Mouse (Mus musculus) mouse trophoblast stem cell (cell line): ENCODE measurements around the gene 2010106E10Rik.

ENCODE experiments used
- in situ Hi-C, 2 experiments: fragments of 300-500 bp; cut with MseI, MboI; formaldehyde crosslinking; loops; 2 replicates in 1 of 2; 3 replicates in 1 of 2; pipeline ENCODE4 v1.15.1; 2025

The 2010106E10Rik gene

DNA sequence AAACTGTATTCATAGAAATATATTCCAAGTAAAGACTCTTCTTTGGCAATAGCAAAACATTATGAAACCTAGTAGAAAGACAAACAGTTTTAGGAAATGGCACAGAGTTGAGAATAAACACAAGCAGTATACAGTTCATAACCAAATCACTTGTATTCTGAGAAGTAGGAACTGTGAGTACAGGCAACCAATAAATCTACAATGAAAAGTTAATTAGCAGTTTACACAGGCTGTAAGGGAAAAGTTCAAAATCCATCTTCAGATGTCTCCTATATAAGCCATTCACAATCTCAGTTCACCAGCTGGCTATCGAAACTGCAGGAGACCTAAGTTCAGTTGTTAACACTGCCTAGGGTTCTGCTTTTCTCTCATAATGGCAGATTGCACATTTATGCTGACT lies at the start of gene 2010106E10Rik:
TSS of gene 2010106E10Rik (plus strand) at position 301 of the 400 bp plus-strand sequence.
- in situ Hi-C loops: no loop called here

DNA sequence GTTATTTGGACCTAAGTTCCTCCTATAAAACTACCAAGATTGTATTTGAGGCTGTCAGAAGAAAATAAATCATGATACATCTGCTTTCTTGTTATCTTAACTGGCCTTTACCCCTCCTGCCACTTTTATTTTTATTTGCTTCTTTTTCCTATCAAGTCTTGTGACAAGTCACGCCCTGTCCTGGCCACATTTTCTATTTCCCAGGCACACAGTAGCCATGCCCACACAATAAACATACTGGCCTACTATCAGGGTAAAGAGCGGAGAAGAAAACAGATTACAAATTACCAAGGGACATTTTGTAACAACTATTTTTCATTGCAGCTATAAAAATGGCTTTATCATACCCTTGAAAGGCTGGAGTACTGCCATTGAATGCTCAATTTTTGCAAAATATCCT lies 10.6 kb downstream of the 2010106E10Rik start:
- in situ Hi-C loops: no loop called here

- in situ Hi-C loops: loop anchor here (10.0 kb wide), 1 partner anchor 380 kb away; no protein-coding TSS in a partner anchor
Measured at GRCm38 (mm10) chrX:112524755-112525154, 29.7 kb downstream of the 2010106E10Rik start.

DNA sequence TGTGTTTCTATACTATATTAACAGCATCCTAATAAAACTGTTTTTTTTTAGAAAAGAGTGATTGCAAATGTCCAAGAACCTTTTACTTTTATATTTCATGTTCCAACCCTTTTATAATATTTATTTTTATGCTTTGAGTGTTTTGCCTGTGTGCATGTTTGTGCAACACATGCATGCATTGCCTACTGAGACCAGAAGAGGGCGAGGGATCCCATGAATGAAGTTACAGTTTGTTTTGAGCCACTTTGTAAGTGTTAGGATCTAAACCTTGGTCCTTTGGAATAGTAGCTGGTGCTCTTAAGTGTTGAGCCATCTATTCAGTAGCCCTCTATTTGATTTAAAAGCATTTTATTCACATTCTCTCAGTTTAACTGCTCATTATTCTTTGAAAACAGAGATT lies 48.0 kb downstream of the 2010106E10Rik start:
- in situ Hi-C loops: no loop called here

DNA sequence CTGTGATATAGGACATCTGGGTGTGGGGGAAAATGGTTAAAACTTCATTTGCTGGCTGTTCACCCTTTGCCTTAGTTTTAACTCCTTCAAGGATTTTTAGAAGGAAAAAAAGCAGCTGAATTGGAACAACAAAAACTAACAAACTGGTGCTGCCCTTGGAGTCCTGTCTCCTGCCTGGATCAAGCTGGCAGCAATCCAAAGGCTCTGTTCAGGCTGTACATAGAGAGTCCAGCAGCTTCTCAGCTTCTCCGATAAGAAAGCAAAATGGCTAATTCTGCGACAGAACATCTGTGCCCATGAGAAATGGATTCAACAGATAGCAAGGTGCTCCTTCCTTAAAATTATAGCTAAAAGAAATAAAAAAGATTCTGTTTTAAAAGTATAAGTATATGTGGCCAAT lies 72.6 kb downstream of the 2010106E10Rik start:
- in situ Hi-C loops: no loop called here

- in situ Hi-C loops: no loop called here
Measured at GRCm38 (mm10) chrX:112600511-112601305, 105.6 kb downstream of the 2010106E10Rik start, which contains the start of gene Zfp711. Gene Zfp711, plus strand, starts transcription at chrX:112600526.

DNA sequence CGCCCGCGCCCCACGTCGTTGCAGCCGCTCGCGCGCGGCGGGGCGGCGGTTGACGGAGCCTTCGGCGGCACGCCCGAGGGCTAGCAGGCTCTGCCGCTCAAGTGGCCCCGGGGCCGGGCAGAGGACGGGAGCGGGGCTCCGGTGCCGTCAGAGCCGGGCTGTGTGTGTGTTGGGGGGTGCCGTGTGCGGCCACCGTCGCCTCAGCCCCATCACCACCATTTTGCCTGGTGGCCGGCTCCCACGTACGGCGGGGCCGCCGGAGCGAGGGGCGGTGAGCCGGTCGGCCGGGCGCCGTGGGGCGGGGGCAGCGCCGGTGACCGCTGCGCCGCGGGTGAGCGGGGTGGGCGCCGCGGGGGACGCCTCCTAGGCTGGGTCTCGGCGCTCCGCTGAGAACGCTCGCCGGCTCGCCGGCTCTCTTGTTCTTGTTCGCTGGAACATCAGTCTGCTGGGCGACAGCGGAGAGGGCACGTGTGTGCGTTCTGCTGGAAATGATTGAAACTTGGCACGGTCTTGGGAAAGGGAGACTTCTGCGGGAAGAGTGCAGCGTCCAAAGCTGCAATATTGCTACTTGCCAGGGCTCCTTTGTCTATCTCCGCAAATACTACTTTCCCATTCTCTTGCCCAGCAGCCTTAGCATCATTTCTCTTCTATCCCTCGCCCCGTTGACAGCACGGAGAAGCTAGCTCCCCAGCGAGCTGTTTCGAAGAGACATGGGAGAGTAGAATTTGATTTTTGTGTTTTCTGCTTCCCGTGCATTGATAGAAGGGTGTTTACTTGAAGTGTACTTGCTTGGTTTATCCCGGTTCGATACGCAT lies 106.4 kb downstream of the 2010106E10Rik start:
- in situ Hi-C loops: no loop called here
